Mouse (Mus musculus): ENCODE results near the gene Mga. TPM values are rescaled to one million over a fixed set of nuclear protein-coding genes. Genes with fewer than 3 reads are reported as not detected.

The Mga gene
- total RNA-seq, 1 experiment from 2014 or later = 110 TPM

- ATAC-seq (ENCODE audit: extremely low read depth, insufficient number of reproducible peaks, low FRiP score, poor library complexity, severe bottlenecking) = no peak
Measured at GRCm38 (mm10) chr2:120012924-120013323, 115.9 kb downstream of the Mga start.

DNA sequence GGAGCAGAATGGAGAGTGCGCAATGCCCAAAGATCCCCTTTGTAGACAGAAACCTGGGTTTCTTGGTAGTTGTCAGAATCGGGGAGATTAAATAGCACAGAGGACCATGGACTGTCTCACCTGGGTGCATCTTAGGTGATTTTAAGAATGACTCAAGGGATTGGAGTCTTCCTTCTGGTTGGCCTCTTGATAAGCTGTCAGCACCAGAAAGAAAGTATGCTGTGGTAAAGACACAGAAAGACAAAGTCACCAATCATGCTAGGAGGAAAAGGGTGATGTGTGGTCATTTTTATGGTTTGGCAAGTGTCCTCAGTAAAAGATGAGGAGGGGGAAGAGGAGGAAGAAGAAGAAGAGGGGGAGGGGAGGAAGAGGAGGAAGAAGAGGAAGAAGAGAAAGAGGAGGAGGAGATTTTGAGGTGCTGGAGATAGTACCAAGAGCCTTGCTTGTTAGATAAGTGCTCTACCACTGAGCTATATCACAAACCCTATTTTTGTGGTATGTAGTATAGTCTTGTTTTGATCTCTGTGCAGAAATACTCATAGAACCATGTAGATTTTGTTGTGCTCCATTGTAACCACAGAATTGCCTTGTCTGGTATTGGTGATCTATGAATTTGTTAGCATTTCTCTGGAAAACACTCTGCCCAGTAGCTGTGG is 116.9 kb downstream of the Mga start:
- no peak for ATAC-seq (ENCODE audit: extremely low read depth, insufficient number of reproducible peaks, low FRiP score, poor library complexity, severe bottlenecking)

GRCm38 (mm10) chr2:120015882-120016281 is 118.9 kb downstream of the Mga start:
- ATAC-seq (ENCODE audit: extremely low read depth, insufficient number of reproducible peaks, low FRiP score, poor library complexity, severe bottlenecking) = no peak

GRCm38 (mm10) chr2:120017599-120017998 is 120.6 kb downstream of the Mga start:
- no peak for ATAC-seq (ENCODE audit: extremely low read depth, insufficient number of reproducible peaks, low FRiP score, poor library complexity, severe bottlenecking)

Other genes starting within 250 kb of the Mga start
- gene Ndufaf1, start 234.4 kb upstream of the Mga start, total RNA-seq (2017) = 14.0 and 20.1 TPM in 2 replicates
- 34.7 and 36.4 TPM in 2 replicates for gene Rtf1, start 222.2 kb upstream of the Mga start, total RNA-seq (2017)
- 0.37 and 0.70 TPM in 2 replicates for gene Itpka, start 154.9 kb upstream of the Mga start, total RNA-seq (2017)
- 2.3 and 2.4 TPM in 2 replicates for gene Ltk, start 136.8 kb upstream of the Mga start, total RNA-seq (2017)
- gene Rpap1, start 109.7 kb upstream of the Mga start, total RNA-seq (2017) = 10.5 and 11.9 TPM in 2 replicates
- 0.12 TPM in 1 of 2 replicates, not detected in the other for gene Tyro3, start 99.5 kb upstream of the Mga start, total RNA-seq (2017)
- 4.1 and 4.8 TPM in 2 replicates for gene Mapkbp1, start 75.5 kb downstream of the Mga start, total RNA-seq (2017)
- gene Jmjd7, start 130.3 kb downstream of the Mga start, total RNA-seq (2017) = 1.5 and 3.2 TPM in 2 replicates
- gene Gm28042, start 130.3 kb downstream of the Mga start, total RNA-seq (2017) = 3.1 and 5.9 TPM in 2 replicates
- 4.8 and 8.0 TPM in 2 replicates for gene Pla2g4b, start 136.2 kb downstream of the Mga start, total RNA-seq (2017)

Measured in neutrophil, adult 5-6 weeks (primary cell).